Mouse (Mus musculus) lung, postnatal 0 days (tissue): ENCODE measurements around the gene Zfp617. TPM values are rescaled to one million over a fixed set of nuclear protein-coding genes. Genes with fewer than 3 reads are reported as not detected.
"Not testable (repeated sequence)": the region's sequence is repeated elsewhere in the genome, so short reads cannot be mapped to it uniquely, and the experiment has no call there.

ENCODE experiments used
- ATAC-seq: fragments of 200-750 bp; cut with Nextera tagmentation; 2 replicates; pipeline ENCODE4 v1.8.0; 2017; ENCODE audit warnings: moderate library complexity
- DNase-seq: peaks from one replicate; pipeline ENCODE4 v3.0.0-alpha.2; 2016; ENCODE audit warnings: low spot score
- H3K27ac ChIP-seq: fragments of 300-500 bp; sonication (generic); 2 replicates; pipeline ENCODE4 v1.5.1; 2014; ENCODE audit warnings: antibody characterized with exemption, mild to moderate bottlenecking, low read length, mixed read lengths
- H3K27me3 ChIP-seq: fragments of 300-500 bp; sonication (generic); replicated peaks from 2 replicates; pipeline ENCODE4 v1.6.1; 2014; ENCODE audit warnings: low read length, mixed read lengths; ENCODE audit not compliant: insufficient read depth
- H3K36me3 ChIP-seq: fragments of 300-500 bp; sonication (generic); 2 replicates; pipeline ENCODE4 v1.6.1; 2014; ENCODE audit warnings: low read length, mixed read lengths; ENCODE audit not compliant: insufficient read depth
- H3K4me1 ChIP-seq: fragments of 300-500 bp; sonication (generic); 2 replicates; pipeline ENCODE4 v1.6.1; 2014; ENCODE audit warnings: antibody characterized with exemption, low read depth, low read length, mixed read lengths; ENCODE audit not compliant: insufficient read depth
- H3K4me2 ChIP-seq: fragments of 300-500 bp; sonication (generic); replicated peaks from 2 replicates; pipeline ENCODE4 v1.6.1; 2014; ENCODE audit warnings: low read depth, mild to moderate bottlenecking, low read length, moderate library complexity, mixed read lengths
- H3K4me3 ChIP-seq: fragments of 300-500 bp; sonication (generic); 2 replicates; pipeline ENCODE4 v1.5.1; 2014; ENCODE audit warnings: low read depth, low read length
- H3K9ac ChIP-seq: fragments of 300-500 bp; sonication (generic); replicated peaks from 2 replicates; pipeline ENCODE4 v1.6.1; 2014; ENCODE audit warnings: low read depth, mild to moderate bottlenecking
- H3K9me3 ChIP-seq: fragments of 300-500 bp; sonication (generic); 2 replicates; pipeline ENCODE4 v1.6.1; 2016; ENCODE audit warnings: low read length, mixed read lengths
- CTCF ChIP-seq: IDR thresholded peaks from 2 replicates; pipeline ENCODE4 v1.5.1; 2016; ENCODE audit warnings: antibody characterized with exemption, mild to moderate bottlenecking
- EP300 ChIP-seq: IDR thresholded peaks from 2 replicates; pipeline ENCODE4 v1.6.1; 2016; ENCODE audit warnings: antibody characterized with exemption, mild to moderate bottlenecking, control low read depth
- WGBS: fragments of 180-500 bp; shearing (Covaris S2); extraction: QIAGEN DNeasy Blood & Tissue Kit; methylation state at CpG from one replicate; pipeline ENCODE4 v1.1.7; 2014; 5-methylcytosine and 5-hydroxymethylcytosine counted together
- polyA plus RNA-seq: library from polyadenylated mRNA; unstranded; fragments of >200 nt; fragmentation: Nextera tagmentation; extraction: Ambion mirVana; gene quantifications from 2 replicates; pipeline ENCODE4 v1.2.1, GENCODE M21; 2015

The Zfp617 gene
- polyA plus RNA-seq, 1 experiment from 2014 or later, result 11.9 TPM

DNA sequence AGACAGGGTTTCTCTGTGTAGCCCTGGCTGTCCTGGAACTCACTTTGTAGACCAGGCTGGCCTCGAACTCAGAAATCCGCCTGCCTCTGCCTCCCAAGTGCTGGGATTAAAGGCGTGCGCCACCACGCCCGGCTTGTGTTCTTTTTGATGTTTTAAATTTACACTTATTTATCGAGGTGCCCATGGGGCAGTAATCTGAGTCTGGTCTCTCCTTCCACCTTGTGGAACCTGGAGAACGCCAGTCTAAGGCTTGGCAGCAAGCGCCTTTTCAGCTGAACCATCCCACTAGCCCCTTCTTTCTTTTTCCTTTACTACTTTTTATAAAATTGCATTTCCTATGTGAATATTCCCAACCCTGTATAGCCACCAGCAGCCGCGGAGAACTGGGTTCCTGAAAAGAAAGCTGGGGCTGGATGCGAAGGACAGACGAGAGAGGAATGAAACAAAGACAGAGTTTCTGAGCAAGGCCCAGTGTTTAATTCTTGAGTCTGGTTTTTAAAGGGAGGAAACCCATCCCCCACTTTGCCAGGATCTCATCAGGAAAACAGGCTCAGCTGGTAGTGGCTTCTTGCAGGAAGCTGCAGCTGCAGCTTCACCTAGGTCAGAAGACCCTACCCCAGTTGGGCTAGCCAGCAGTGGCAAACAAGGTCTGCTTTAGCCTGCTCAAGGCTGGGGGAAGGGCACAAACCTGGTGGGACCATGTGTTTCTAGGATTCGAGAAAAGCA is 43.2 kb downstream of the Zfp617 start:
- no peak for ATAC-seq
- Histone ChIP-seq H3K4me2 (peak overlapping the region; percentile 53), H3K27me3 (no peaks in the 10 kb centered on the region), H3K4me1 (peaks cover 11% of the 10 kb centered on the region), H3K4me3 (peak overlapping the region; percentile 67), H3K9me3 (no peaks in the 10 kb centered on the region), H3K9ac (peak overlapping the region; percentile 64; the same call in 1 of the 2 replicates), H3K27ac (no peak overlapping the region; the same call in 1 of the 2 replicates), H3K36me3 (no peaks in the 10 kb centered on the region)
- no peak for TF ChIP-seq CTCF
- no peak for TF ChIP-seq EP300
- WGBS, result 17% methylated on average over 14 of the region's 14 CpGs
- peak; percentile 13 for DNase-seq

DNA sequence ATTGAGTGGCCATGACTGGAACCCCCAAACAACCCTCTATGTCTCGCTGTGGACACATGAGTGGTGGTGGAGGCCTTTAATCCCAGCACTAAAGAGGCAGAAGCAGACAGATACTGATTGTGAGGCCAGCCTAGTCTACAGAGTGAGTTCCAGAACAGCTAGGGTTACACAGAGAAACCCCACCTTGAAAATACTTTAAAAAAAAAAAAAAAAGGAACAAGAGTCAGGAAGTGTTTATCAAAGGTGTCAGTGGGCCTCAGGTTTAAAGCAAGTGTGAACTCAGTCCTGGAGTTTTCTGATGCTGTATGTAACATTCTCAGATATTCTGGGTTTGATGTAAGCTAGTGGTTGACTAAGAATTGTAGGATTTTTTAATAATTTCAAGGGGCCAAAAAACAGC is 44.1 kb downstream of the Zfp617 start:
- H3K4me2 ChIP-seq, result no peak overlapping the region
- DNase-seq (no peak), ATAC-seq (no peak)
- no peaks in the 10 kb centered on the region for H3K27me3 ChIP-seq
- no peaks in the 10 kb centered on the region for H3K36me3 ChIP-seq
- H3K27ac ChIP-seq, result no peak overlapping the region; the same call in 1 of the 2 replicates
- peaks cover 11% of the 10 kb centered on the region for H3K4me1 ChIP-seq
- H3K4me3 ChIP-seq, result no peak overlapping the region
- H3K9ac ChIP-seq, result no peak overlapping the region
- WGBS, result 83% methylated on average over 1 of the region's 1 CpGs
- TF ChIP-seq CTCF (no peak), EP300 (no peak)
- H3K9me3 ChIP-seq, result no peaks in the 10 kb centered on the region

DNA sequence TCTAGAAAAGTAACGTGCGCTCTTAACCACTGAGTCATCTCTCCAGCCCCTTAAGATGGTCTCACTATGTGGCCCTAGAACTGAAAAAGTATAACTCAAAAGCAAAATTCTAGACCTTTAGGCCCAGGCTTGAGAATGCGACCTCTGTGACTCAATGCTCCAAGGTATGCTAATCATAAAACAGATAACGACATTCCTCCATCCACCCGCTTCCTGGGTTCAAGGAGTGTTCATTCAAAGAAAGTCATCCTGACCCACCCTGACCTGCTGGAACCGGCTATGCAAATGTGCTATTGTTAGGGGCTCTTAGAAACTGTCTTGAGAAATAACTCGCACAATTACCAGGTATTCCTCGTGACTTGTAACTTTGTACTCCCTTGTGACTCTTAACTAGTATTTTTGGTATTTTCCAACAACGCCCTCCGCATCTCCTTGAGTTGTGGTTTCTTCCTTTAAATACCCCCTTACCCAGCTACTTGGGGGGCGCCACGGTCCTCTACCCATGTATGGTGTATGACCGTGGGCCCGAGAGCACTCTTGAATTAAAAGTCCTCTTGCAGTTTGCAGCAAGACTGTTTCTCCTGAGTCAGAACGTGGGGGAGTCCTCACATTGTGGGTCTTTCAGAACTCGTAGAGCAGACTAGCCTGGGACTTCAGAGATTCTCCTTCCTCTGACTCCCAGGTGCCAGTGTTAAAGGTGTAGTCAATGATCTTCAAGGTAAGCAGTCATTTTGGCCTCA is 44.7 kb downstream of the Zfp617 start:
- not testable (repeated sequence) for H3K27me3 ChIP-seq, H3K4me3 ChIP-seq, ATAC-seq, DNase-seq, H3K9me3 ChIP-seq, H3K4me2 ChIP-seq, H3K36me3 ChIP-seq, H3K27ac ChIP-seq, H3K9ac ChIP-seq
- H3K4me1 ChIP-seq, result peaks cover 11% of the 10 kb centered on the region
- 83% methylated on average over 16 of the region's 16 CpGs for WGBS

DNA sequence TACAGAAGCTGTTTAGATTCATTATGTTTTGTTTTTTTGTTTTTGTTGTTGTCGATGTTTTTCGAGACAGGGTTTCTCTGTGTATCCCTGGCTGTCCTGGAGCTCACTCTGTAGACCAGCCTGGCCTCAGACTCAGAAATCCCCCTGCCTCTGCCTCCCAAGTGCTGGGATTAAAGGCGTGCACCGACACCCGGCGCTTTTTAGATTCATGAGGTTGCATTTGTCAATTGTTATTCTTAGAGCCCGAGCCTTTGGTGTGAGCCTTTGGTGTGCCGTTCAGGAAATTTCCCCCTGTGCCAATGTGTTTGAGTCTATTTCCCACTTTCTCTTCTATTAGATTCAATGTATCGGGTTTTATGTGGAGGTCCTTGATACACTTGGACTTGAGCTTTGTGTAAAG is 46.2 kb downstream of the Zfp617 start:
- H3K4me2 ChIP-seq, result no peak overlapping the region
- no peak for TF ChIP-seq CTCF
- TF ChIP-seq EP300, result no peak
- H3K4me3 ChIP-seq, result no peak overlapping the region
- DNase-seq, result no peak
- H3K36me3 ChIP-seq, result no peaks in the 10 kb centered on the region
- WGBS, result 97% methylated on average over 9 of the region's 9 CpGs
- H3K4me1 ChIP-seq, result peaks cover 11% of the 10 kb centered on the region
- H3K27me3 ChIP-seq, result no peaks in the 10 kb centered on the region
- no peaks in the 10 kb centered on the region for H3K9me3 ChIP-seq
- H3K9ac ChIP-seq, result no peak overlapping the region
- no peak overlapping the region for H3K27ac ChIP-seq
- ATAC-seq, result no peak

DNA sequence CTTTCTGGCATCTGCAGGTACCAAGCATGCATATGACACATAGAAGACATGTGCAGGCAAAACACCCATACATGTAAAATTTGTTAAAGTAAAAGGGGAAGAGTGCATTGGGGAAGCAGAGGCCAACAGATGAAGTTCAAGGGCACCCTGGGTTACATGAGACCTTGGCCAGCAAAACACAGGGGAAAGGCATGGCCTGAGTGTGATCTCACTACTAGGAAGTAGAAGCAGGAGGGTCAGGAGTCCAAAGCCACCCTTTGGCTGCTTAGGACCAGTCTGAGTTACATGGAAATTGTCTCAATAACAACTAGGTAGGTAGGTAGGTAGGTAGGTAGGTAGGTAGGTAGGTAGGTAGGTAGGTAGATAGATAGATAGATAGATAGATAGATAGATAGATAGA is 52.0 kb downstream of the Zfp617 start:
- H3K9ac ChIP-seq, result no peak overlapping the region
- TF ChIP-seq EP300, result no peak
- TF ChIP-seq CTCF, result no peak
- H3K27me3 ChIP-seq, result no peaks in the 10 kb centered on the region
- H3K4me1 ChIP-seq, result no peaks in the 10 kb centered on the region
- no peak for DNase-seq
- H3K4me3 ChIP-seq, result no peak overlapping the region
- no peaks in the 10 kb centered on the region for H3K9me3 ChIP-seq
- ATAC-seq, result no peak
- no peak overlapping the region for H3K27ac ChIP-seq
- H3K4me2 ChIP-seq, result no peak overlapping the region
- H3K36me3 ChIP-seq, result no peaks in the 10 kb centered on the region

DNA sequence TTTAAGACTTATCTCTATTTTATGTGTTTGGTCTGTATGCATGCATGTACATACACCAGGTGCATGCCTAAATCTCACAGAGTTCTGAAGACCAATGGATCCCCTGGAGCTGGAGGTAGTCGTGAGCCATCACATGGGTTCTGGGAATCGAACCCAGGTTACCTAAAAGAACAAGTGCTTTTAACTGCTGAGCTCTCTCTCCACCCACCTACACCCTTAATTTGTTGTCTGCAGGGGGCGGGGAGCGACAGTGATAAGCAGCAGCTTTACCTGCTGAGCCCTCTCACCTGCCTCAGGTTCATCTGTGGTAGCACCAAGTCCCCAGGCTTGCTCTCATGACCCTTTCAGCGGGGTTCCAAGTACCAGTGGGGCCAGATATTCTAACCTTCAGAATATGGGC is 53.4 kb downstream of the Zfp617 start:
- Histone ChIP-seq H3K9me3 (no peaks in the 10 kb centered on the region), H3K4me1 (no peaks in the 10 kb centered on the region), H3K4me2 (no peak overlapping the region), H3K36me3 (0 out of 2 replicates have a peak, but pooled peaks cover 5% of the 10 kb centered on the region), H3K27me3 (no peaks in the 10 kb centered on the region), H3K9ac (no peak overlapping the region), H3K27ac (no peak overlapping the region), H3K4me3 (no peak overlapping the region)
- WGBS, result 85% methylated on average over 5 of the region's 5 CpGs
- no peak for TF ChIP-seq EP300
- TF ChIP-seq CTCF, result no peak
- no peak for DNase-seq
- no peak for ATAC-seq
